Mouse (Mus musculus) kidney, adult 9 months (tissue): ENCODE measurements at regions not wholly inside any gene's neighbourhood (a gene's known extent, or its start where the extent isn't known, plus 50 kb on each side); places are given as distances from the start of the nearest gene placed in this dataset.
A peak's percentile ranks its signal among the peaks of the same experiment; 100 is the strongest.

Experiments
- DNase-seq: peaks from one replicate; pipeline ENCODE4 v3.0.0; 2022

- no peak for DNase-seq
These were observed 290.8 kb downstream of the Rnf144b start for GRCm38 (mm10) chr13:47413261-47413660.

DNA sequence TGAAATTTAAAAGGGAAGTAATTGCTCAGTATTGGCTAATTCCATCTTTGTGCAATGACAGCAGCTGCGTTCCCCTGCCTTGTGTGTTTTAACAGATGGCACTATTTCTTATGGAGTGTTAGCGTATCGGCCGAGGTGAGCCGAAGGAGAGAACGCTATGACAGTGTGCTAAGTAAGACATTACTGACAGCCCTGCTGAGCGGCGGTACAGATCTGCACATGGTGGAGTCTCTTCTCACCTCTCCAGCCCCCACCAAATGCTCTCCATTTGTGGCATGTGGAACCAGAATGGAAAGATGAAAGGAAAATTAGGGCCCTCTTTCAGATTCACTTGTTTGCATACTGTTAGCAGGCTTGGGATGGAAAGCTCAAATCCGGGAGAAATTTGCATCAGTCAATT lies 291.5 kb downstream of the Rnf144b start:
- DNase-seq: no peak

GRCm38 (mm10) chr13:47429856-47430365 lies 307.5 kb downstream of the Rnf144b start:
- no peak for DNase-seq

- DNase-seq: no peak
These were observed 308.0 kb downstream of the Rnf144b start for GRCm38 (mm10) chr13:47430409-47430808.

GRCm38 (mm10) chr13:47435631-47436030 lies 313.2 kb downstream of the Rnf144b start:
- DNase-seq: no peak

DNA sequence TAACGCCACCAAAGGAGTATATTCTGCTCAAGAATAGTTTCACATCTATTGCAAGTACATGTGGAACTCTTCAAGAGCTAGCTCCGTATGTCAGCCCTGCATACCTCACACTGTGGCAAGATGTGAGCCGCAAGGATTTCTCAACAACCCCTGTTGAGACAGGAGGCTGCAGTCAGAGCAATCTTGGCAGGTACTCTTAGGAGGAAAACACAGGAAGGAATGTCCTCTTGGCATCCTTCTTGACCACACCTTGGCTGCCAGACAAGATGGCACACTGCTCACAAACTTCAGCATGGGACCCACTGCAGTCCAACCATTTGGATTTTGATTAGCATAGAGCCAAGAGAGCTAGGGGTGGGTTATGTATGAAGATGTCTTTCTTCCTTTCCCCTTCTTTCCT lies 322.4 kb downstream of the Rnf144b start:
- no peak for DNase-seq

- no peak for DNase-seq
These were observed 329.8 kb downstream of the Rnf144b start for GRCm38 (mm10) chr13:47452186-47452760.

GRCm38 (mm10) chr13:47462148-47462547 lies 339.7 kb downstream of the Rnf144b start:
- DNase-seq: no peak

- no peak for DNase-seq
These were observed 349.2 kb downstream of the Rnf144b start for GRCm38 (mm10) chr13:47471543-47472213.

DNA sequence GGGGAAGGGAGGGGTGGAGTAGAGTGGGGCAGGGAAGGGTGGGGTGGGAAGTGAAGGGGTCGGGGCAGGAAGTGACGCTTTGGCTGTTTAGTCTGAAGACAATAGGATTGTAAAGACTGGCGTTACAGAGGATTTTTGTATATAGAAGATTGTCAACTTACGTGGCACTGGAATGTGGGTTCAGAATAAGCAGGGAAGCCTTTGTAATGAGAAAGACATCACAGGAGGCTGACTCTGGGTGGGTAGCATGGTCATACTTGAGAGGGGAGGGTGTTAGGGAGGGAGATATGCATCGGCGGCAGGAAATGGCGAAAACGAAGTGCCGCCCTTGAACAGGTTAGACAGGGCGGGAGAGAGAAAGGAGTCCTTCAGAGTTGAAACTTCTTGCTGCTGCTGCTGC lies 357.7 kb downstream of the Rnf144b start:
- no peak for DNase-seq

DNA sequence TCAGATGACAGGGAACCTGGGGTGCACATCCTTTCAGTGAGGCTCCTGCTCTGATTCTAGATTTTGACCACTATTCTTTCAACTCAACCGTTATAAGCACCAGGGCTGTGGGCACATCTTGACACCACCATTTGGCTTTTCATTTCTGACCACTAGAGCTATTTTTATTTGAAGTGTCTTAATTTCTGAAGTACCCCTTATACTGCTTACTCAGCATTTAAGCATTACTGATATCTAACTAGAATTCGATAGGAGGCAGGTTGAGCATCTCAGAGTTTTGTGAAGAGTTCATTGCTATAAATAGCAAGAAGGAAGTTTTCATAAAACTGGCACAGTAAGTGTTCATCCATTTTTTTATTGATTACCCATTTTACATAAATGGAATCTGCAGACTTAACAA lies 362.4 kb downstream of the Rnf144b start:
- no peak for DNase-seq

DNA sequence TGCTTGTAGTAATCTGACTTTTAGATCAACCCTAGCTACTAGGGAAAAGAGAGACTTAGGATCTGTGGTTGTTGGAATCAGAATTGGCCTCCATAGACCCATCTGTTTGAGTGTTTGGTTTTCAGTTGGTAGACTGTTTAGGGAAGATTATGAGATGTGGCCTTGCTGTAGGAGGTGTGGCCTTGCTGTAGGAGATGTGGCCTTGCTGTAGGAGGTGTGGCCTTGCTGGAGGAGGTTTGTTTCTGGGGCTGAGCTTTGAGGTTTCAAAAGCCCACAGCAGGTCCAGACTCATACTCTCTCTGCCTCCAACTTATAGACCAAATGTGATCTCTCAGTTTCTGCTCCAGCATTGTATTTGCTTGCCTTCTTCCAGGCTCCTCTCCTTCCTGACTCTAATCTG lies 363.7 kb downstream of the Rnf144b start:
- DNase-seq: no peak

DNA sequence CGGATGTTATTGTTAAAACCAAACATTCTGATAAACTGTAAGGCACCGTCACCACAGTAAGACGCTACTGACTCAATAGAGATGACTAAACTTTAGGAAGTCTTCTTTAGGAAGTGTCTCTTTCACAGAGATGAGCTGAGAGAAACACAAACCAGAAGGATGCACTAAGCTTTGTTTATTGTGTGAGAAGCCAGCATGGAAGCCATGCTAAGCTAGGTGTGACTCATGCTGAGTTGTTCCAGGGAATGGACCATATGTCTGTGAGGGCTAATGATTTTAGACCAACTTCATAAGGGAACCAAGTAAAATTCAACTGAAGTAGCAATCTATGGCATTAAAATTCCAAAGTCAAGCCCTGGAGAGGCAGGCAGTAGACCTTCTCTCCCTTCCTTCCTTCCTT lies 364.2 kb downstream of the Rnf144b start:
- no peak for DNase-seq

DNA sequence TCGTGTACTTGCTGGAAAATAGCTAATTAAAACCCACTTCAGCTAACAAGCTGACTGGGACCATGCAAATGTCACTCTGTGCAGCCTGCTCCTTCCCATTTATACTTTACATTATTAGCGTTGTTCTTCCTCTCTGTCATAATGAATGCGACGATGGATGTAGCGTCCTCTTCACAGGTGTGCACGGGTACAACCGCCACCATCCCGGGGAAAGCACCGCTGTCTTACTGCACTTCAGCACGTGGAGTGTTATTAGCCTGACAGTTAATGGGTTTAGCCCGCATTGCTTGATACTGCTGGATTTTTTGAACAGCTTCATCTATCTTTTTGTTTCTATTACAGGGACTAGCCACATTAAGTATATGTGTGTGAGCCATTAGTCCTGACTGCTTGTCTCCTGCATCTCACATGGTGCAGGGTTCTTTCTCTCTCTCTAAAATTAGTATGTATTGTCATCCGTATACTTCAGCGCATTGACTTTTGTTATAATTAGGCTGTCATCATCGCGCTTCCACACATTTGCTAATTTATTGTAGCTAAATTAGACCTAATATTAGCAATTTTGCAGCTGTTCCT lies 383.0 kb downstream of the Rnf144b start:
- DNase-seq: no peak

DNA sequence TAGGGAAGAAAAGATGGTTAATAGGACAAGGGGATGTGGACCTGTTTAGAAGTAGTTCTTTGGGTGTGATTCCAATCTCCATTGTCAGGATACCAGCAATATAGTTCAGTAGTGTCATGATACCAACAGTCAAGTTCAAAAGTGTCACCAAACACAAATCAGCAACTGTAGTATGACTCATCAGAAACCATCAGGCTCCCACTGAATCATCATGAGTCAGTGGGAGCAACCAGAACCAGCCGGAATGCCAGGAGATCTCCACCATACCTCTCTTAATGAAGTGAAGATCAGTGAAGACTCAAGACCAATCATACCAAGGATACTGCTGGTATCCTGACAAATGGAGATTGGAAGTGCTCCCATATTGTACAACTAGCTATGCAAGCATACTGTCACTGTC lies 410.5 kb downstream of the Rnf144b start:
- DNase-seq: no peak

DNA sequence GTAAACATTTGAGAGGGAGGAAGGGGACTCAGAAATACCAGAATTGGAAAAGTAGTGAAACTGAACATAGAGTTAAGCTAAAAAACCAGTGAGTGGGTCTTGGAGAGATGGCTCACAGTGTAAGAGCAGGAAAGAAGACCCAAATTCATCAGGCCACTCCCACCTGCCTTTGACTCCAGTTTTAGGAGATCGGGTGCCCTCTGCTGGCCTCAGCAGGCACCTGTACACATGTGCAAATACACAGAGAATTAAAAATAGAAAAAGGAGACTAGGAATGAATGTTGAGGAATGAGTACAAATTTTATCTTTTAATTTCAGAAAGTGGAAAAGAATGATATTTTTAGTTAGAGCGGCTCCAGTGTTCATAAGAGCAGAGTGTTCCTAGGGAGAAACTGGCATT lies 414.7 kb downstream of the Rnf144b start:
- DNase-seq: no peak

DNA sequence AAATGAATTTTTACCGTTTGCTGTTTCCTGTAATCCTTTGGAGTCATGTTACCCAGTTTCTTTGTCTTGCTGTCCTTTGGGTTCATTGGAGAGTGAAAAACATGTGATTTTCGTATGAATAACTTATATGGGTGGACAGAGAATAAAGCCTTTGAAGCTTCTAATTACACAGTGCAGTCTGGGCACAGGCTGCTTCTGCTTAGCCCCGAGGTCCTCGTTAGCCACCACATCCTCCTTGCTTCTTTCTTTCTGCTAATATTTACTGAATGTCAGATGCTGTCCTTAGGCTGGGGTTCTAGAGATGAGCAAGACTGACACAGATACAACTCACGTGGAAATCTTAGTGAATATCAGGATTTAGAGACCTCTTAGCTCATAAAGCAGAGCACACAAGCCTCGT lies 427.2 kb downstream of the Rnf144b start:
- DNase-seq: no peak

- DNase-seq: no peak
These were observed 429.8 kb downstream of the Rnf144b start for GRCm38 (mm10) chr13:47552251-47552650.

DNA sequence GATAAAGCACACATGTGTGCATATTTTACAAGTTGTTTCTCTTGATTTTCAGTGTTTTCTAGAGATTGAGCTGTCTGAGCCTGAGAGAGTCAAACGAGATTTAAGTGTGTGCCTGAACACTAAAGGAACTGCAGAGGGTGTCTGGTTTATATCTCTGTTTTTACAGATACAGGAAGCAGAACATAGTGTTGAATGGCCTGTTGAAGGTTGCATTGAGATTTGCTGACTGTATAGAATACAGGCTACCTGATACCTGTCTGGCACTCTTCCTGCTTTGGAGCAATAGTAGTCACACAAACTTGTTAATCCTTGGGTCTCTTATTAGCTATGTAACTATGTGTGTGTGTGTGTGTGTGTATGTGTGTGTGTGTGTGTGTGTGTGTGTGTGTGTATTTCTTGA lies 431.7 kb downstream of the Rnf144b start:
- DNase-seq: no peak

GRCm38 (mm10) chr13:47557196-47557974 lies 434.9 kb downstream of the Rnf144b start:
- DNase-seq: no peak

DNA sequence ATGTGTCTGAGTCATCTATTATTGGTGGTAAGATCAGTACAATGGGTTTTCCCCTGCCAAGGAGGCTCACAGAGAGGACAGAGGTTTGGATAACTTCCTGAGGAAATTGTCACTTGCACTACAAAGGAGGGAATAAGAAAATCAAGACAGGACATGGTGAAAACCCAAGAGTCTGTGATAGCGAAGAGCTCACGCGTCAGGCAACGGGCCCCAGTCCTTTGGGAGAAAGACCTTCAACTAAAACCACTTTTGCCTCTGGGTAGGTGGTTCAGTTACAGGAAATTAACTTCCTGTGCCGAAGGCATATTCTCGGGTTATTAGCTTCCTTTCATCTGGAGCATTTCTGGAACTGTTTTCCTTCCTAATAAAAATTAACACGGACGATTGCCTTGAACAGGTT lies 440.4 kb downstream of the Rnf144b start:
- DNase-seq: no peak

GRCm38 (mm10) chr13:47576516-47576915 lies 454.1 kb downstream of the Rnf144b start:
- peak; percentile 19 for DNase-seq

DNA sequence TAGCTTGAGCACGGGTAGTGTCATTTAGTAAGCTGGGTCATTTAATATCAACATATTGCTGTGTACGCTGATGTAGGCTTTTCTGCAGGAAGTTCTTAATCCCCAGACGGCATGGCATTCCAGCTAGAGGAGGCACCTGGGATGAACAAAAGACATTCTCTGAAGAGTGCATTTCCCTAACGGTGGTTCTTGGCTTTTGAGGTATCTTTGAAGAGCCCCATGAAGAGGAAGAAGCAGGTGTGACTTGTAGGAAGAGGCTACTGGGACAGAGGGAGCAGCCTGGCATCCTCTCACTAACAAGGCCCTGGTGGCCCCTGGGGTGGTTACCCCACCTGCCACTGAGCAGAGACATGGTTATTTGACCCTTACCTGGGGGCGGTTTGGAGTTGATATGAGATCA lies 457.7 kb downstream of the Rnf144b start:
- DNase-seq: no peak

DNA sequence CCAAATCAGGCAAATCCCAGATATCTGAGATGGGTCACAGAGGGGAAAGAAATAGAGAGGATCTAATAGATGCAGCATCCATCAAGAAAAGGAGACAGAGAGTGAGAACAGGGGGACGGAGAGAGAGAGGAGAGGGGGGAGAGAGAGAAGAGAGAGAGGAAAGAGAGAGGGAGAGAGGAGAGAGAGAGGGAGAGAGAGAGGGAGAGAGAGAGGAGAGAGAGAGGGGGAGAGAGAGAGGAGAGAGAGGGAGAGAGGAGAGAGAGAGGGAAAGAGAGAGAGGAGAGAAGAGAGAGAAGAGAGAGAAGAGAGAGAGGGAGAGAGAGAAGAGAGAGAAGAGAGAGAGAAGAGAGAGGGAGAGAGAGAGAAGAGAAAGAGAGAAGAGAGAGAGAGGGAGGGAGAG lies 462.7 kb downstream of the Rnf144b start:
- no peak for DNase-seq
